In the genomic region with DNA sequence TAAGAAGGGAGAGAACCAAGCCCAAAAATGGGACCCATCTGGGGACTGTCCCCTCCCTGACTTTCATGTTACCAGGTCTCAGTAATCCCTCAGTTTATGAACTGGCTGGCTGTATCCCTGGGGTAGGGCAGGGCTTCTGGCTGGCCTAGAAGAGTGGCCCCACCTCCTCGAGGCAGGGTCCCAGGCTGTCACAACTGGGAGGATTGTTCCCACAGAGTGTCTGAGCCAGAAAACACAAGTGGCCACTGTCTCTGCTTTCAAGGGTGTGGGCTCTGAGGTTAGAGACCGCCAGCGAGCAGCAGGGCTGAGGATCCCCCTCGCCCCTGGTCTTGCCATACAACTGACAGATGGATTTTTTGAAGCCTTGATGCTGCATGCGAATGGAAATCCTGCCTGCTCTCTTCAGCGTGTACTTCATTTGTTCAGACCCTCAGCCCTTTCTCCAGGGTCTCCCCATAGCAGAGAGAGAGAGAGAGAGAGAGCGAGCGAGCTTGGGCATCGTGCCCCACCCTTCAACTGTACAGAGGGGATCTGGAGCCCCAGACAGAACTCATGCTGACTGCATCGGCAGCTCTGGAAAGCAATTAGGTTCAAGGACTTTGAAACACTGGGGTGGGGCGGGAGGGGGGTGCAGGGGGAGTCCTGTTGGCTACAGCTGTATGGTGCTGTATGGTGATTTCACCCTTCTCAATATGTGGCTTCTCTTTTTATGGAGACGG, we compare ENCODE assay signal across 9 mouse cellular contexts. TPM values are rescaled to one million over a fixed set of nuclear protein-coding genes. Genes with fewer than 3 reads are reported as not detected.
DNase-seq lines count a peak whose midpoint lies in the region; ATAC-seq and TF ChIP-seq lines count a peak whose summit lies in the region.
"Had no signal": no experiment of that assay in that cellular context is flagged by ENCODE, and none has a peak within 500 bp of the region (broad histone marks: within the 10 kb centered on the region; RNA-seq: fewer than 3 reads in every experiment).

No protein-coding gene starts in this region.

- no peak for TF ChIP-seq POLR2A in lung, adult 2 months (IDR thresholded peaks at IDR 0.05; ENCODE audit: borderline replicate concordance, extremely low read depth, low read depth, low read length)
- TF ChIP-seq POLR2A in myocyte (IDR thresholded peaks at IDR 0.05; ENCODE audit: insufficient read length, low read depth): no peak

- no peak overlapping the region for H3K9ac ChIP-seq in forebrain, embryonic 13.5 days
- no peak overlapping the region for H3K9ac ChIP-seq in intestine, embryonic 15.5 days
- H3K9ac ChIP-seq in kidney, embryonic 15.5 days: no peak overlapping the region

- H3K9me3 ChIP-seq in forebrain, embryonic 13.5 days (replicated peaks): no peaks in the 10 kb centered on the region
- no peaks in the 10 kb centered on the region for H3K9me3 ChIP-seq in intestine, embryonic 15.5 days
- no peaks in the 10 kb centered on the region for H3K9me3 ChIP-seq in kidney, embryonic 15.5 days (replicated peaks)

- no peak for TF ChIP-seq CTCF in lung, adult 2 months (IDR thresholded peaks at IDR 0.05; ENCODE audit: insufficient read depth, low read length)

- H3K4me3 ChIP-seq in lung, adult 2 months (replicated peaks; ENCODE audit: extremely low read depth, low read depth, low read length): no peak overlapping the region
- no peak overlapping the region for H3K4me3 ChIP-seq in forebrain, embryonic 13.5 days
- H3K4me3 ChIP-seq in intestine, embryonic 15.5 days (replicated peaks): no peak overlapping the region
- no peak overlapping the region for H3K4me3 ChIP-seq in myocyte
- H3K4me3 ChIP-seq in kidney, embryonic 15.5 days (replicated peaks): no peak overlapping the region

- no peak overlapping the region for H3K27ac ChIP-seq in forebrain, embryonic 13.5 days
- H3K27ac ChIP-seq in intestine, embryonic 15.5 days: no peak overlapping the region
- no peak overlapping the region for H3K27ac ChIP-seq in kidney, embryonic 15.5 days

- peaks cover 19% of the 10 kb centered on the region for H3K79me2 ChIP-seq in myocyte (ENCODE audit: control insufficient read depth, insufficient read depth)

- no peaks in the 10 kb centered on the region for H3K27me3 ChIP-seq in forebrain, embryonic 13.5 days
- H3K27me3 ChIP-seq in intestine, embryonic 15.5 days (replicated peaks): no peaks in the 10 kb centered on the region
- H3K27me3 ChIP-seq in myocyte (ENCODE audit: control insufficient read depth, insufficient read depth, insufficient read length): no peaks in the 10 kb centered on the region
- no peaks in the 10 kb centered on the region for H3K27me3 ChIP-seq in kidney, embryonic 15.5 days

- H3K36me3 ChIP-seq in forebrain, embryonic 13.5 days (ENCODE audit: poor library complexity, severe bottlenecking): no peaks in the 10 kb centered on the region
- H3K36me3 ChIP-seq in intestine, embryonic 15.5 days: no peaks in the 10 kb centered on the region
- H3K36me3 ChIP-seq in myocyte (ENCODE audit: control insufficient read depth, insufficient read depth): no peaks in the 10 kb centered on the region
- no peaks in the 10 kb centered on the region for H3K36me3 ChIP-seq in kidney, embryonic 15.5 days

- DNase-seq in lung, postnatal 36 days: peak; percentile 29
- no peak for DNase-seq in lung, adult 2 months
- no peak for DNase-seq in yolk sac, embryonic 10.5 days (ENCODE audit: low spot score)
- no peak for DNase-seq in layer of hippocampus, adult 9-10 months (ENCODE audit: low spot score)
- DNase-seq: cerebellum, adult 9-11 months had no signal

- H3K4me1 ChIP-seq in lung, adult 2 months (ENCODE audit: control insufficient read depth, insufficient read depth, low read length): peaks cover 25% of the 10 kb centered on the region
- H3K4me1 ChIP-seq in forebrain, embryonic 13.5 days: peaks cover 30% of the 10 kb centered on the region
- peaks cover 38% of the 10 kb centered on the region for H3K4me1 ChIP-seq in intestine, embryonic 15.5 days (replicated peaks)
- H3K4me1 ChIP-seq in kidney, embryonic 15.5 days: peaks cover 49% of the 10 kb centered on the region

- no peak overlapping the region for H3K4me2 ChIP-seq in forebrain, embryonic 13.5 days
- H3K4me2 ChIP-seq in intestine, embryonic 15.5 days (replicated peaks): no peak overlapping the region
- peak overlapping the region; percentile 29 for H3K4me2 ChIP-seq in myocyte (ENCODE audit: low read depth)
- no peak overlapping the region for H3K4me2 ChIP-seq in kidney, embryonic 15.5 days

- H3ac ChIP-seq in myocyte (ENCODE audit: control insufficient read depth, insufficient read length): no peak overlapping the region

- peak; percentile 57 for ATAC-seq in forebrain, embryonic 13.5 days
- ATAC-seq in intestine, embryonic 15.5 days: peak; percentile 35; the same call in 1 of the 2 replicates
- ATAC-seq in kidney, embryonic 15.5 days (replicated peaks; ENCODE audit: low FRiP score): no peak

- 81% methylated on average over 12 of the region's 12 CpGs for WGBS in lung, adult 2 months
- 52% methylated on average over 12 of the region's 12 CpGs for WGBS in forebrain, embryonic 13.5 days
- 52% methylated on average over 12 of the region's 12 CpGs for WGBS in intestine, embryonic 15.5 days
- WGBS in kidney, embryonic 15.5 days: 71% methylated on average over 12 of the region's 12 CpGs

TF ChIP-seq in myocyte, 11 proteins besides CTCF, POLR2A, EP300 and RAD21:
- TF ChIP-seq SRF (IDR thresholded peaks at IDR 0.05; ENCODE audit: control insufficient read depth, insufficient read length, low read depth) (no peak), MYOD1 (IDR thresholded peaks at IDR 0.05; ENCODE audit: control insufficient read depth in 1 of 3, insufficient read length in 2 of 3, low read depth in 2 of 3) (peak in 2 of 3 experiments; percentile 11 to 61), POLR2AphosphoS2 (IDR thresholded peaks at IDR 0.05; ENCODE audit: insufficient read length, low read depth) (no peak), TCF12 (IDR thresholded peaks at IDR 0.05; ENCODE audit: insufficient read depth, poor library complexity, severe bottlenecking) (no peak), TCF3 (IDR thresholded peaks at IDR 0.05; ENCODE audit: insufficient read length, low read depth) (no peak), REST (IDR thresholded peaks at IDR 0.05; ENCODE audit: insufficient read depth, insufficient read length) (no peak), MYOG (IDR thresholded peaks at IDR 0.05; ENCODE audit: control insufficient read depth in 1 of 3, insufficient read depth in 1 of 3, insufficient read length in 2 of 3, low read depth in 2 of 3) (peak in 2 of 3 experiments; percentile 12 to 81), CEBPB (IDR thresholded peaks at IDR 0.05; ENCODE audit: insufficient read depth, poor library complexity, severe bottlenecking) (no peak), MAX (IDR thresholded peaks at IDR 0.05; ENCODE audit: low read depth) (no peak)

RNA-seq across cellular contexts. Expression of gene Stk10, which starts 18.6 kb away (rescaled TPM):
- 19.4 and 22.8 TPM in 2 replicates for polyA plus RNA-seq in lung, adult 2 months (2012; rRNA removed)
- 1.3 TPM in 2 replicates for polyA plus RNA-seq in forebrain, embryonic 13.5 days (2015; fragmentation: Nextera tagmentation; extraction: Ambion mirVana)
- 3.6 and 4.3 TPM in 2 replicates for polyA plus RNA-seq in intestine, embryonic 15.5 days (2015; fragmentation: Nextera tagmentation; extraction: Ambion mirVana)
- 7.1 TPM for polyA plus RNA-seq in myocyte (2012; fragmentation: generic; extraction: Trizol)
- 5.4 TPM in 2 replicates for polyA plus RNA-seq in kidney, embryonic 15.5 days (2015; fragmentation: Nextera tagmentation; extraction: Ambion mirVana)

RNA-seq across cellular contexts. Expression of gene Efcab9, which starts 19.9 kb away (rescaled TPM):
- not detected in 2 replicates for polyA plus RNA-seq in lung, adult 2 months (2012; rRNA removed)
- polyA plus RNA-seq in forebrain, embryonic 13.5 days (2015; fragmentation: Nextera tagmentation; extraction: Ambion mirVana): 0.27 and 0.33 TPM in 2 replicates
- polyA plus RNA-seq in intestine, embryonic 15.5 days (2015; fragmentation: Nextera tagmentation; extraction: Ambion mirVana): 0.35 and 0.64 TPM in 2 replicates
- polyA plus RNA-seq in myocyte (2012; fragmentation: generic; extraction: Trizol): 0.08 TPM
- 0.42 TPM in 1 of 2 replicates, not detected in the other for polyA plus RNA-seq in kidney, embryonic 15.5 days (2015; fragmentation: Nextera tagmentation; extraction: Ambion mirVana)
